Mouse (Mus musculus) left cerebral cortex, postnatal 14 days (tissue): ENCODE measurements around the gene Btg1. TPM values are rescaled to one million over a fixed set of nuclear protein-coding genes. Genes with fewer than 3 reads are reported as not detected.

ENCODE experiments used
- DNase-seq, 2 experiments: peaks; one replicate each; pipeline ENCODE4 v3.0.0; 2021 to 2022; ENCODE audit warnings: low spot score in 2 of 2, mixed read lengths in 1 of 2
- intact Hi-C: fragments of 180-260 bp; cut with DNase I; formaldehyde crosslinking; loops from one replicate; pipeline ENCODE4 v1.15.1; 2025
- total RNA-seq, 2 experiments: library from RNA; stranded (reverse); gene quantifications; 2 replicates each; pipeline ENCODE4 v1.2.3; 2021

The Btg1 gene
- total RNA-seq, 2 experiments from 2014 or later: 34.6 to 36.9 TPM

GRCm38 (mm10) chr10:96654079-96654478 lies 37.3 kb downstream of the Btg1 start:
- DNase-seq: no peak
- intact Hi-C loops: no loop called here

GRCm38 (mm10) chr10:96654576-96654975 lies 37.8 kb downstream of the Btg1 start:
- no peak for DNase-seq
- intact Hi-C loops: no loop called here

- intact Hi-C loops: no loop called here
- no peak for DNase-seq
Measured at GRCm38 (mm10) chr10:96655066-96655465, 38.3 kb downstream of the Btg1 start.

- no peak for DNase-seq
- intact Hi-C loops: no loop called here
Measured at GRCm38 (mm10) chr10:96656176-96656575, 39.4 kb downstream of the Btg1 start.

GRCm38 (mm10) chr10:96658906-96659305 lies 42.1 kb downstream of the Btg1 start:
- DNase-seq: peak in 1 of 2 experiments; percentile 7
- intact Hi-C loops: no loop called here

GRCm38 (mm10) chr10:96660280-96660985 lies 43.6 kb downstream of the Btg1 start:
- no peak for DNase-seq
- intact Hi-C loops: no loop called here

- DNase-seq: no peak
- intact Hi-C loops: no loop called here
Measured at GRCm38 (mm10) chr10:96662976-96663375, 46.2 kb downstream of the Btg1 start.

- DNase-seq: no peak
- intact Hi-C loops: no loop called here
Measured at GRCm38 (mm10) chr10:96663739-96664430, 47.1 kb downstream of the Btg1 start.
